Mouse (Mus musculus) C2C12 (cell line): ENCODE data around the gene Homer3.

ENCODE experiments used
- CTCF ChIP-seq: IDR thresholded peaks from one replicate; pipeline ENCODE4 v1.5.1; 2011; ENCODE audit not compliant: control insufficient read depth, insufficient read depth, insufficient read length
- MAX ChIP-seq: IDR thresholded peaks from one replicate; pipeline ENCODE4 v1.6.1; 2011; ENCODE audit warnings: mild to moderate bottlenecking, control low read depth

GRCm38 (mm10) chr8:70234080-70234780 lies 48.4 kb upstream of the Homer3 start, which contains the start of the genes Sugp2 and Armc6:
- TF ChIP-seq CTCF (no peak), MAX (peak; percentile 93)
